Mouse (Mus musculus) testis, adult 2 months (tissue): ENCODE measurements around the gene Foxs1.

Source experiments
- CTCF ChIP-seq: fragments of 200-500 bp; IDR thresholded peaks from 2 replicates; pipeline ENCODE4 v1.5.1; 2012; ENCODE audit warnings: low read depth, mild to moderate bottlenecking, inconsistent platforms, low read length, moderate library complexity; ENCODE audit not compliant: control insufficient read depth, insufficient read depth, insufficient replicate concordance
- POLR2A ChIP-seq: fragments of 200-500 bp; IDR thresholded peaks from 2 replicates; pipeline ENCODE4 v1.6.1; 2012; ENCODE audit warnings: low read depth, mild to moderate bottlenecking, inconsistent platforms, low read length, moderate library complexity; ENCODE audit not compliant: control insufficient read depth

DNA sequence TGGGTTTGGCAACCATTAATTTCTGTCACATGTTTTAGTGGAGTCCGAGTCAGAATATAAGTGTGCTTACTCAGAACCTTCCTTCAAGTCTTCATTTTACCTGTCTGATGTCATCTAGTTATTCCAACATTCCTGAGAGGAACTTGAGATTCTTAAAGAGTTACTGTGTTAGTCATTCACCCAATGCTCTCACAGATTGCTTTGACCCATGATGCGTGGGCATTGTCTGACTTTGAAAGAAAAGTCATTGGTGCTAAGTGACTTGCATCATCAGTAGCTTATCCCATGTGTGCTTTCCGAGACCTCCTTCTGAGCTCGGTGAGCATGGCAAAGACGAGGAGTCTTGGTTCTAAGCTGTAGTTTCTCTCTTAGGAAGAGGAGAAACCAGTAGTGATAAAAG is 44.2 kb downstream of the Foxs1 start:
- TF ChIP-seq CTCF = no peak
- no peak for TF ChIP-seq POLR2A
